Mouse (Mus musculus): Measurements from ENCODE around the gene 1700029P11Rik. TPM values are rescaled to one million over a fixed set of nuclear protein-coding genes. Genes with fewer than 3 reads are reported as not detected.

Gene 1700029P11Rik
- polyA plus RNA-seq, 1 experiment = 159 TPM

DNA sequence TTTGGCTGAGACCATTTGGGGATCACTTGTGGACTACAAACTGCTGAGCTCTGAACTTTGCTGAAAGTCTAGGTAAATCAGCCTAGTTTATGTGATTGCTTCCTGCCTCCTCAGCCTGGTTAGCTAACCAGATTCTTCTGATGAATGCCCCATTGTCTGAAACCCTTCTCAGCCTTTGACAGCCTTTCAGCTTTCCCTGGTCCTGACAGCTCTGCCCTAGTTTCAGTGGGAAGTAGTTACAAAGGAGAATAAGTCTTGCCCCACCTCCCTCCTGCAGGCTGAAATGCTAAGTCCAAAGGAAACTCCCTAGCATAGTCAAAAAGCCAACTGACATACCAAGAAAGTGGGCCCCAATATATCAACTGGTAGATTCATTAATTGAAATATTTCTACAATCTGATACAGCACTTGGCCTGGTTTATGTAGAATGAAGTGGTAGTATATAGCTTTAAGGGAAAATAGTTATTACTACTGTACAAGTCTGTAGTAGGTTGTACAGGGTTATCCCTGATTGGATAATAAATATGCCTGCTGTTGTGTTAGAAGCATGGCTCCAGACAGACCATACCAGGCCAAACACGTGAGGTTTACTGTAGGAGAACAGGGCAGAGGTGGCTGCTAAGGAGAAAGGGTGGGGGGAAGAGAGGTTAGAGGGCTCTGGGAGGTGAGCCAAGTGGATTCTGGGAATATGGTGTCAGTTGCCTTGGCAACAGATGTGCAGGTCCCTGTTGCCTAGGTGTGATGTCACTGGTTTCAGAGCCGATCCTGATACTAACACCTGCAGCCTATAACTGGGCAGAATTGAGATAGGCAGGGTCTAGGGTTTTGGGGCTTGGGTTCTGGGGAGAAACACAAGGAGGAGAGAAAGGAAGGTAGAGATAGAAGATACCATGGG is 5.2 kb downstream of the 1700029P11Rik start:
- H3K27ac ChIP-seq (ENCODE audit: control insufficient read depth, insufficient read depth, low read depth, low read length) = no peak overlapping the region
- TF ChIP-seq POLR2A (IDR thresholded peaks at IDR 0.05; ENCODE audit: control insufficient read depth, low read depth, low read length) (no peak), CTCF (IDR thresholded peaks at IDR 0.05; ENCODE audit: control insufficient read depth, insufficient read depth, insufficient replicate concordance, low read depth, low read length) (no peak)
- H3K4me3 ChIP-seq (ENCODE audit: control insufficient read depth, low read depth, low read length) = peak overlapping the region; percentile 37
- no peaks in the 10 kb centered on the region for H3K36me3 ChIP-seq (ENCODE audit: control insufficient read depth, insufficient read depth, low read length)
- no peaks in the 10 kb centered on the region for H3K27me3 ChIP-seq (ENCODE audit: control insufficient read depth, insufficient read depth, low read length)
- H3K4me1 ChIP-seq (ENCODE audit: control insufficient read depth, insufficient read depth, low read length) = no peaks in the 10 kb centered on the region

DNA sequence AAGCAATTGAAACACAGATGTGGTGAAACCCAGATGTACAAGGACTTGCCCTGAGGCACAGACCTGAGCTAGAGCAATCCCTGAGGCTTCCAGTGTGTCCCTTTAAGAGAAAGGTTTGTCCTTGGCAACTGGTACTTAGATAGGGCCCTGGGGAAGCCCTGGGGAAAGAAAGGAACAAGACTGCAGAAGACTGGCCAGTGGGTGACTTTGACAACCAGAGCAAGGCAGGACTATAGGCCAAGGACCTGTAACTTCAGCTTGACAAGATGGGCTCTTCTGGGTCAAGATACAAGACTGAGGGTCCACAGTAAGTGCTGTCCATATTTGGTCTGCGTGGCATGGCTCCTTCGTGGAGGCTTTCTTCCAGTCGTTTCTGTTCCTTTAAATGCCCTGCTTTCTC is 7.3 kb downstream of the 1700029P11Rik start, which contains the start of gene Xrcc6:
Xrcc6 (plus strand) TSS at position 190 of the 400 bp plus-strand sequence.
- TF ChIP-seq POLR2A (IDR thresholded peaks at IDR 0.05; ENCODE audit: control insufficient read depth, low read depth, low read length) (no peak), CTCF (IDR thresholded peaks at IDR 0.05; ENCODE audit: control insufficient read depth, insufficient read depth, insufficient replicate concordance, low read depth, low read length) (no peak)
- H3K27ac ChIP-seq (ENCODE audit: control insufficient read depth, insufficient read depth, low read depth, low read length) = no peak within 1 kb of the TSS

DNA sequence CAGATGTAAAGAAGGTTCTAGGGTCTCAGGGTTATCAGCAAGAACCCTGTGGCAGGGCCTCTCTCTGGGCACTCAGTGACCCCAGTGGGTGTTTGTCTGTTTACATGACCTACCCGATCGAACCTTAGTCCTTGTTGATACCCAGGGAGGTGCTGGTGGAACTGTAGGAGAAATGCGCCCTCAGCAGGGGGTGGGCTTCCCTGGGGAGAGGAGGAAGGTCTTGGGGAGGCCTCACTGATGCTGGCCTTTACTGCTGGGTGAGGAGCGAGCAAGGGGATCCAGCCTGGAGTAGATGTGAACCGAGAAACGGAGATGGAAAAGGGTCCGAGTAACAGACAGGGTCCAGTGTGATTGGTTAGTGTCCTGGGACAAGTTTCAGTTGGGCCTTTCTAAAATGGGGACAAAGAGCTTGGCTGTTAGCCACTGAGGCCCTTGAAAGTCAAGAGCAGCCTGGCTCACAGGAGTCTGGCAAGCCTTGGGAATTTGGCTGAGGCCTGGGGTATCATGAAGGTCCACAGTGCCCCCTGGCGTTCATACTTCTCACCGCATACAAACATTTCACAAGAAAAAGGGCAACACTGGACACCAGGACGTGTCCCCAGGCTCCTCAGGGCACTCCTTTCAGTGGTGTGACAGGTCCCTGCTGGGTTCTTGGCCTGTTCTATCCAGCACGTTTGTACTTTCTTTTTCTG is 9.2 kb downstream of the 1700029P11Rik start:
- no peak overlapping the region for H3K27ac ChIP-seq (ENCODE audit: control insufficient read depth, insufficient read depth, low read depth, low read length)
- H3K27me3 ChIP-seq (ENCODE audit: control insufficient read depth, insufficient read depth, low read length) = no peaks in the 10 kb centered on the region
- TF ChIP-seq CTCF (IDR thresholded peaks at IDR 0.05; ENCODE audit: control insufficient read depth, insufficient read depth, insufficient replicate concordance, low read depth, low read length) (peak; percentile 48; the same call in 1 of the 2 replicates), POLR2A (IDR thresholded peaks at IDR 0.05; ENCODE audit: control insufficient read depth, low read depth, low read length) (no peak)

More for the DNA sequence above, 7.3 kb downstream of the 1700029P11Rik start, which contains the start of gene Xrcc6:
- Histone ChIP-seq H3K36me3 (ENCODE audit: control insufficient read depth, insufficient read depth, low read length) (no peaks in the 10 kb centered on the region), H3K4me1 (ENCODE audit: control insufficient read depth, insufficient read depth, low read length) (no peaks in the 10 kb centered on the region), H3K27me3 (ENCODE audit: control insufficient read depth, insufficient read depth, low read length) (no peaks in the 10 kb centered on the region), H3K4me3 (ENCODE audit: control insufficient read depth, low read depth, low read length) (no peak within 1 kb of the TSS)

DNA sequence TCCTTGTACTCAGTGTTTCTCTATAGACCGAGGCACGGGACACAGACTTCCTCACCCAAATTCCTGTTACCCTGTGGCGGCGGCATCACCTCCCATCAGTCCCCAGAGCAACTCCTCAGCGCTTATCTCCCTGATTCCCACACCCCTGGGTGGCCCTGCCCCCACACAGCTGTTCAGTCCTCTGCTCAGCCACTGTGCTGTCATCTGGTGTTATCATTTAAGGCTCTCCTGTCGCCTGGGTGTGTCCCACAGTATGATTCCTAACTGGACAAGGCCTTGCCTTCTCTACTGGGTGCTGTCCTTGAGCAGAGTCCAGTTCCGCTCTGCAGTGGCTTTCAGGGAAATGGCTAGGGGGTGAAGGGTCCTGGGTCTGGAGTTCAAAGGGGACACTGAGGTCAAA is 10.2 kb downstream of the 1700029P11Rik start:
- no peak for TF ChIP-seq POLR2A (IDR thresholded peaks at IDR 0.05; ENCODE audit: control insufficient read depth, low read depth, low read length)
- no peak for TF ChIP-seq CTCF (IDR thresholded peaks at IDR 0.05; ENCODE audit: control insufficient read depth, insufficient read depth, insufficient replicate concordance, low read depth, low read length)
- no peaks in the 10 kb centered on the region for H3K4me1 ChIP-seq (ENCODE audit: control insufficient read depth, insufficient read depth, low read length)
- H3K4me3 ChIP-seq (ENCODE audit: control insufficient read depth, low read depth, low read length) = no peak overlapping the region
- H3K36me3 ChIP-seq (ENCODE audit: control insufficient read depth, insufficient read depth, low read length) = no peaks in the 10 kb centered on the region; the same call in 1 of the 2 replicates
- H3K27ac ChIP-seq (ENCODE audit: control insufficient read depth, insufficient read depth, low read depth, low read length) = no peak overlapping the region
- no peaks in the 10 kb centered on the region for H3K27me3 ChIP-seq (ENCODE audit: control insufficient read depth, insufficient read depth, low read length)

More for the DNA sequence above, 9.2 kb downstream of the 1700029P11Rik start:
- no peaks in the 10 kb centered on the region for H3K4me1 ChIP-seq (ENCODE audit: control insufficient read depth, insufficient read depth, low read length)
- no peaks in the 10 kb centered on the region; the same call in 1 of the 2 replicates for H3K36me3 ChIP-seq (ENCODE audit: control insufficient read depth, insufficient read depth, low read length)
- H3K4me3 ChIP-seq (ENCODE audit: control insufficient read depth, low read depth, low read length) = no peak overlapping the region

DNA sequence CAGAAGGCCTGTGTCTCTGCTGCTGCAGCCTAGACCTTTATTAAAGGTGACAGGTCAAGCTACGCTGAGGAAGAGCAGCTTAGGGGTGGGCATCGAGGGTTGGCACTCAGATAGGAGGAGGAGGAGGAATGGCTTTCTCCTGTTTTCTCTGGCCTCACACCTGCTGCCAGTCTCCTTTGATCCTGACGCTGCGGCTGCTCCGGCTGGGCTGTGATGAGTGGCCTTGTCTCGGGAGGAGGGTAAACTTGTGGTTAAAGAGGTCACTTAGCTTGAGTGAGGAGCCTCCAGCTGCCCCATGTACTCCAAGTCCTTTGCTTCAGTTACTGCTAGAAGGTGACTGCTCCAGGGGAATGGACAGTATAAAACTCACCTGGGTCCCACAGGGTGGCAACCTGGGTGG is 13.7 kb downstream of the 1700029P11Rik start:
- Histone ChIP-seq H3K36me3 (ENCODE audit: control insufficient read depth, insufficient read depth, low read length) (no peaks in the 10 kb centered on the region; the same call in none of the 2 replicates), H3K4me3 (ENCODE audit: control insufficient read depth, low read depth, low read length) (no peak overlapping the region), H3K27me3 (ENCODE audit: control insufficient read depth, insufficient read depth, low read length) (no peaks in the 10 kb centered on the region), H3K4me1 (ENCODE audit: control insufficient read depth, insufficient read depth, low read length) (no peaks in the 10 kb centered on the region), H3K27ac (ENCODE audit: control insufficient read depth, insufficient read depth, low read depth, low read length) (no peak overlapping the region)
- TF ChIP-seq POLR2A (IDR thresholded peaks at IDR 0.05; ENCODE audit: control insufficient read depth, low read depth, low read length) (no peak), CTCF (IDR thresholded peaks at IDR 0.05; ENCODE audit: control insufficient read depth, insufficient read depth, insufficient replicate concordance, low read depth, low read length) (no peak)

DNA sequence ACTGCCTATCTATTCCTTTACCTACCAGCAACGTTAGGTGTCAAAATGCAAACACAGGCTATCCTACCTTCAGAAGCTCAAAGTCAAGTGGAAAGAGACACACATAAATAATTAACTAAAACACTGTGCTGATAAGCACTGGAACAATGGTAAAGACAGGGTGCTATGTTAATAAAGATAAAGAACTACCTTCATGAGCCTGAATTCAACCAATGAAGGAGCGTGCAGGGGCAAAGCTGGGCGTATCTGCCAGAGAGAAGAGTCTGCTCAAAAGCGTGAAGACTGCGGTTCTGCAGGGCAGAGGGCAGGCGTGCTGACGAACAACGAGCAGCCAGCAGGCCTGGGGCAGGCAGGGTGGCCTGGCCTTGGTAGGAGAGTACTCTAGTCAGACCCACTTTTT is 23.9 kb downstream of the 1700029P11Rik start:
- Histone ChIP-seq H3K27me3 (ENCODE audit: control insufficient read depth, insufficient read depth, low read length) (no peaks in the 10 kb centered on the region), H3K27ac (ENCODE audit: control insufficient read depth, insufficient read depth, low read depth, low read length) (no peak overlapping the region), H3K4me3 (ENCODE audit: control insufficient read depth, low read depth, low read length) (no peak overlapping the region), H3K4me1 (ENCODE audit: control insufficient read depth, insufficient read depth, low read length) (no peaks in the 10 kb centered on the region), H3K36me3 (ENCODE audit: control insufficient read depth, insufficient read depth, low read length) (peaks cover 1% of the 10 kb centered on the region; the same call in 1 of the 2 replicates)
- no peak for TF ChIP-seq POLR2A (IDR thresholded peaks at IDR 0.05; ENCODE audit: control insufficient read depth, low read depth, low read length)

DNA sequence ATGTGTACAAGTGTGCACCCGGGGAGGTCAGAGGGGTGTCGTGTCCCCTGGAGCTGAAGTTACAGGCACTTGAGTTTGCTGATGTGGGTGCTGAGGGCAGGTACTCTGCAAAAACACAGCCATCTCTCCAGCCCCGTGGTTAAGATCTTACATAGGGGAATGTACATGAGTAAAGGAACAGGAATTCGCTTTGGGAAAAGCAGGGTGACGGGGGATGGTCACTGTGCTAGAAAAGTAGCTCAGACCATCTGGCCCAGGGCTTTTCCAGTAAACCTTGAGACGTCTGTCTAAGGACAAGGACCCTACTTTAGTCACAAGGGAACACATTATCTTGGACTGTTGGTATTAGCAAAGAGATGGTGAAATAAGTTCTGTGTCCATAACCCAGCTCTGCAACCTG is 31.6 kb downstream of the 1700029P11Rik start:
- no peaks in the 10 kb centered on the region for H3K36me3 ChIP-seq (ENCODE audit: control insufficient read depth, insufficient read depth, low read length)

More for the DNA sequence above, 31.6 kb downstream of the 1700029P11Rik start:
- H3K4me3 ChIP-seq (ENCODE audit: control insufficient read depth, low read depth, low read length) = no peak overlapping the region
- H3K27me3 ChIP-seq (ENCODE audit: control insufficient read depth, insufficient read depth, low read length) = no peaks in the 10 kb centered on the region
- peaks cover 2% of the 10 kb centered on the region for H3K4me1 ChIP-seq (ENCODE audit: control insufficient read depth, insufficient read depth, low read length)
- H3K27ac ChIP-seq (ENCODE audit: control insufficient read depth, insufficient read depth, low read depth, low read length) = no peak overlapping the region
- no peak for TF ChIP-seq POLR2A (IDR thresholded peaks at IDR 0.05; ENCODE audit: control insufficient read depth, low read depth, low read length)
- TF ChIP-seq CTCF (IDR thresholded peaks at IDR 0.05; ENCODE audit: control insufficient read depth, insufficient read depth, insufficient replicate concordance, low read depth, low read length) = no peak

All from testis, adult 2 months (tissue).